24 mouse cellular contexts compared by ENCODE assay signal in genomic region chr1:129365590-129365989, GRCm38 (mm10).
"Had no signal": no experiment of that assay in that cellular context is flagged by ENCODE, and none has a peak within 500 bp of the region (broad histone marks: within the 10 kb centered on the region; RNA-seq: fewer than 3 reads in every experiment).

No protein-coding gene starts in this region.

- H3K9ac ChIP-seq: forebrain, postnatal 0 days; heart, embryonic 13.5 days; heart, embryonic 15.5 days; kidney, embryonic 15.5 days; limb, embryonic 13.5 days; limb, embryonic 15.5 days had no signal

- H3K9me3 ChIP-seq: heart, embryonic 13.5 days; heart, embryonic 15.5 days; kidney, embryonic 15.5 days; limb, embryonic 13.5 days; limb, embryonic 15.5 days had no signal

- H3K4me2 ChIP-seq: heart, embryonic 11.5 days; heart, embryonic 13.5 days; heart, embryonic 15.5 days; kidney, embryonic 15.5 days; limb, embryonic 13.5 days; limb, embryonic 15.5 days had no signal

- H3K27me3 ChIP-seq: heart, embryonic 13.5 days; heart, embryonic 15.5 days; kidney, embryonic 15.5 days; limb, embryonic 13.5 days; limb, embryonic 15.5 days had no signal

- H3K27ac ChIP-seq: heart, adult 2 months; heart, embryonic 13.5 days; heart, embryonic 15.5 days; kidney, embryonic 15.5 days; kidney, postnatal 0 days; limb, embryonic 13.5 days; limb, embryonic 15.5 days had no signal

- DNase-seq: forebrain, postnatal 0 days; gastrocnemius, postnatal 14 days; gastrocnemius, postnatal 36 days; heart, adult 11 months; heart, adult 2 months; heart, postnatal 14 days; heart, postnatal 36 days; kidney, adult 11 months; kidney, adult 2 months; kidney, adult 9 months; kidney, postnatal 14 days; kidney, postnatal 36 days; layer of hippocampus, adult 9-11 months; layer of hippocampus, postnatal 36 days; left cerebral cortex, postnatal 4 days had no signal

- H3K36me3 ChIP-seq: heart, embryonic 13.5 days; heart, embryonic 15.5 days; kidney, embryonic 15.5 days; limb, embryonic 13.5 days; limb, embryonic 15.5 days had no signal

- H3K4me1 ChIP-seq: heart, embryonic 13.5 days; heart, embryonic 15.5 days; kidney, embryonic 15.5 days; limb, embryonic 13.5 days; limb, embryonic 15.5 days had no signal

- H3K4me3 ChIP-seq: heart, adult 2 months; heart, embryonic 13.5 days; heart, embryonic 15.5 days; kidney, embryonic 15.5 days; limb, embryonic 13.5 days; limb, embryonic 15.5 days had no signal

- ATAC-seq: forebrain, postnatal 0 days; hindbrain, embryonic 16.5 days; intestine, embryonic 16.5 days had no signal
